Mouse (Mus musculus): ENCODE data around the gene Rhbg.

Gene Rhbg

GRCm38 (mm10) chr3:88254268-88254926 is at the start of gene Rhbg:
Gene Rhbg (minus strand): TSS chr3:88254709.
- 7% methylated on average over 32 of the region's 34 CpGs for WGBS

GRCm38 (mm10) chr3:88299172-88299571 is 44.7 kb upstream of the Rhbg start:
- 79% methylated on average over 1 of the region's 1 CpGs for WGBS

- WGBS: under 1% methylated on average over 30 of the region's 30 CpGs
Observed at GRCm38 (mm10) chr3:88297321-88297851, 42.9 kb upstream of the Rhbg start.

GRCm38 (mm10) chr3:88296561-88297318 is 42.2 kb upstream of the Rhbg start, which contains the start of the genes Tsacc and Cct3:
Gene Tsacc (minus strand): TSS chr3:88296999.
Gene Cct3 (plus strand): TSS chr3:88297116.
- WGBS: under 1% methylated on average over 44 of the region's 44 CpGs

- WGBS: under 1% methylated on average over 12 of the region's 12 CpGs
Observed at GRCm38 (mm10) chr3:88296110-88296560, 41.6 kb upstream of the Rhbg start.

GRCm38 (mm10) chr3:88295272-88295671 is 40.8 kb upstream of the Rhbg start:
- WGBS: 68% methylated on average over 1 of the region's 1 CpGs

- WGBS: 37% methylated on average over 4 of the region's 4 CpGs
Observed at GRCm38 (mm10) chr3:88291970-88292369, 37.5 kb upstream of the Rhbg start.

- WGBS: 81% methylated on average over 8 of the region's 10 CpGs
Observed at GRCm38 (mm10) chr3:88288133-88288713, 33.7 kb upstream of the Rhbg start.

GRCm38 (mm10) chr3:88287110-88287509 is 32.6 kb upstream of the Rhbg start, which contains the start of gene Gm38392:
Gene Gm38392 (minus strand): TSS chr3:88287210.
- WGBS: 97% methylated on average over 4 of the region's 4 CpGs

GRCm38 (mm10) chr3:88285565-88285895 is 31.0 kb upstream of the Rhbg start:
- 85% methylated on average over 2 of the region's 2 CpGs for WGBS

- WGBS: 96% methylated on average over 14 of the region's 14 CpGs
Observed at GRCm38 (mm10) chr3:88284815-88285564, 30.5 kb upstream of the Rhbg start.

GRCm38 (mm10) chr3:88281141-88281916 is 26.8 kb upstream of the Rhbg start:
- WGBS: 66% methylated on average over 11 of the region's 11 CpGs

- WGBS: 94% methylated on average over 2 of the region's 2 CpGs
Observed at GRCm38 (mm10) chr3:88280035-88280434, 25.5 kb upstream of the Rhbg start.

GRCm38 (mm10) chr3:88276529-88277143 is 22.1 kb upstream of the Rhbg start:
- WGBS: 51% methylated on average over 7 of the region's 7 CpGs

- WGBS: 81% methylated on average over 2 of the region's 2 CpGs
Observed at GRCm38 (mm10) chr3:88276121-88276520, 21.6 kb upstream of the Rhbg start.

GRCm38 (mm10) chr3:88274002-88274401 is 19.5 kb upstream of the Rhbg start:
- 95% methylated on average over 4 of the region's 4 CpGs for WGBS

- WGBS: 89% methylated on average over 3 of the region's 3 CpGs
Observed at GRCm38 (mm10) chr3:88271859-88272258, 17.4 kb upstream of the Rhbg start.

- WGBS: 96% methylated on average over 2 of the region's 2 CpGs
Observed at GRCm38 (mm10) chr3:88271298-88271697, 16.8 kb upstream of the Rhbg start.

GRCm38 (mm10) chr3:88268991-88269390 is 14.5 kb upstream of the Rhbg start:
- WGBS: 93% methylated on average over 5 of the region's 5 CpGs

GRCm38 (mm10) chr3:88268014-88268413 is 13.5 kb upstream of the Rhbg start:
- 81% methylated on average over 6 of the region's 6 CpGs for WGBS
